Mouse (Mus musculus): Measurements from ENCODE around the gene Tyw3. TPM values are rescaled to one million over a fixed set of nuclear protein-coding genes. Genes with fewer than 3 reads are reported as not detected.

The Tyw3 gene
- polyA plus RNA-seq, 1 experiment from 2014 or later = 11.2 TPM

DNA sequence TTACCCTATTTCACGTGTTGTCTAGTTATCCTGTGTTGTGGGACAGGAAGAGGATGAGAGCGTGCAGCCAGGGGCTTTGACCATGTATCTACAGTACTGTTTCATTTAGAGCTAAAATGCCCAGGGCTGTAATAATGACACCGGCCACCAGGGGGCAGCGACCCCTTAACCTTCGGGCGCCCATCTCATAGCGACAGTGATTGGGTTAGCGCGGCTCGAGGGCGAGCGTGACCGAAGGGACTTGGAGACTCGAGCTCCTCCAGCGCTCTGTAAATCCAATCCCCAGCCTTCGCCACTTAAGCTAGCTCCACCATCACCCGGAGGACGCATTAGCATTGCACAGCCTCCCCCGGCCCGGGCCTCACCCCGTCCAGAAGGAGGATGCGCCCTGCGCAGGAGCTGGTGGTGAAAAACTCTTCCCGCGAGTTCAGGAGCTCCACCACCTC, 393 bp downstream of the Tyw3 start, which contains the start of gene Cryz:
Cryz (plus strand) TSS at position 224 of the 446 bp plus-strand sequence.
- ATAC-seq (ENCODE audit: insufficient number of reproducible peaks, low FRiP score, low TSS enrichment, low read depth) = peak; percentile 83
- no peaks in the 10 kb centered on the region for H3K27me3 ChIP-seq
- H3K4me2 ChIP-seq = peak within 1 kb of the TSS; percentile 72
- peaks cover 6% of the 10 kb centered on the region; the same call in 1 of the 2 replicates for H3K4me1 ChIP-seq
- peak within 1 kb of the TSS; percentile 96 for H3K27ac ChIP-seq
- peak within 1 kb of the TSS; percentile 76 for H3K9ac ChIP-seq
- under 1% methylated on average over 25 of the region's 25 CpGs for WGBS
- H3K4me3 ChIP-seq = peak within 1 kb of the TSS; percentile 74
- H3K36me3 ChIP-seq = peaks cover 31% of the 10 kb centered on the region
- H3K9me3 ChIP-seq = no peaks in the 10 kb centered on the region

DNA sequence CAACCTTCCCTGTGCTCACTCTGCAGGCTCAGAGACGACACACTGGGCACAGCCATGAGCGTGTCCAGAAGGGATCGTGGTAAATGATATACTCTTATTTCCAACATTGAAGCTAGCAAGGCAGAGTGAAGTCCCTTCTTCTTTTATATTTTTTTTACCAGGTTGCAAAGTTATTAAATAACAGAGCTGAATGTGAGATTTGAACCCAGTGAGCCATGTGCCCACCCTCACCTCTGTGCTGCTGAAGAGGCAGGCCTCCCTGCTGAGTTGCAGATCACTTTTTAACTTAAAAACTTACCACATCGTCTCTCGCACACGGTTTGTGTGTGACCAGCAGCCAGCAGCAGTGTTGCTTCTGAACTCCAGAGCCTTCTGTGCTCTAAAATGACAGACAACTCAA, 2.7 kb downstream of the Tyw3 start:
- no peak overlapping the region for H3K4me3 ChIP-seq
- H3K36me3 ChIP-seq = peaks cover 51% of the 10 kb centered on the region
- WGBS = 91% methylated on average over 6 of the region's 6 CpGs
- peaks cover 6% of the 10 kb centered on the region; the same call in 1 of the 2 replicates for H3K4me1 ChIP-seq
- no peak for ATAC-seq (ENCODE audit: insufficient number of reproducible peaks, low FRiP score, low TSS enrichment, low read depth)
- no peaks in the 10 kb centered on the region for H3K27me3 ChIP-seq
- no peak overlapping the region for H3K9ac ChIP-seq
- no peak overlapping the region for H3K27ac ChIP-seq
- H3K9me3 ChIP-seq = no peaks in the 10 kb centered on the region
- H3K4me2 ChIP-seq = no peak overlapping the region

DNA sequence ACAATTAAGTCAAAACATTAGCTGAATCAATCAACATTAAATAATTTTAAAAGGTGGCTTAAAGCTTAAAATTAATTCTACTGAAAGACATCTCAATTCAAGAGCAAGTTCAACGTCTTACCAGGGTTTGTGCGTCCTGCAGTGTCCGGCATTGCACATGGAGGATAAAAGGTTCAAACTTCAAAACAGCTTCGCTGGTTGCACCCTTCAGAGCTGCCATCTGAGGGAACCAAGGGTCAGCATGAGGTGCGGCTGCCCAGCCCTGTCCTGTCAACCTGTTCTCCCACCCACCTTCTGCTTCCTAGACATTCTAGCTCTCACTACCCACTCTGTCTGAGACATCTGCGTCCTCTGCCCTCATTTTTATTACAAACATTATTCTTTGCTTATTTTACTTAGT, 3.3 kb downstream of the Tyw3 start:
- WGBS = 94% methylated on average over 6 of the region's 6 CpGs
- no peak overlapping the region for H3K4me3 ChIP-seq
- ATAC-seq (ENCODE audit: insufficient number of reproducible peaks, low FRiP score, low TSS enrichment, low read depth) = no peak
- no peaks in the 10 kb centered on the region for H3K9me3 ChIP-seq
- H3K4me1 ChIP-seq = peaks cover 6% of the 10 kb centered on the region; the same call in 1 of the 2 replicates
- H3K9ac ChIP-seq = no peak overlapping the region
- peaks cover 51% of the 10 kb centered on the region for H3K36me3 ChIP-seq
- H3K27me3 ChIP-seq = no peaks in the 10 kb centered on the region
- no peak overlapping the region for H3K4me2 ChIP-seq
- H3K27ac ChIP-seq = no peak overlapping the region

DNA sequence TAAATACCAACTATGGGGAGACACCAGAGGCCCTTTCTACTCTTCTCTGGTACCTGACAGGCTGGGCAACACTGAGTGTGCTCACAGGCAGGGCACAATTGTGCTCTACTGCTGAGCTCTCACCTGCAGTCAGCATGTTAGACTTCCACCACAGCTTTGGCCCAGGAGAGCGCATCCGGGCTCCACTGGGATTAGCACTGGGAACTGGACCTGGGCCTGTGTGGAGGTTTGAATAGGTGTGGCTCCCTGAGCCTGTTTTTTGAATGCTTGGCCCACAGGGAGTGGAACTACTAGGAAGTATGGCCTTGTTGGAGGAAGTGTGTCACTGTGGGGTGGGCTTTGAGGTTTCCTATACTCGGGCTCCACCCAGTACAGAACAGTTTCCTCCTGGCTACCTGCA, 5.3 kb downstream of the Tyw3 start:
- H3K36me3 ChIP-seq = peaks cover 68% of the 10 kb centered on the region
- WGBS = 95% methylated on average over 3 of the region's 3 CpGs

DNA sequence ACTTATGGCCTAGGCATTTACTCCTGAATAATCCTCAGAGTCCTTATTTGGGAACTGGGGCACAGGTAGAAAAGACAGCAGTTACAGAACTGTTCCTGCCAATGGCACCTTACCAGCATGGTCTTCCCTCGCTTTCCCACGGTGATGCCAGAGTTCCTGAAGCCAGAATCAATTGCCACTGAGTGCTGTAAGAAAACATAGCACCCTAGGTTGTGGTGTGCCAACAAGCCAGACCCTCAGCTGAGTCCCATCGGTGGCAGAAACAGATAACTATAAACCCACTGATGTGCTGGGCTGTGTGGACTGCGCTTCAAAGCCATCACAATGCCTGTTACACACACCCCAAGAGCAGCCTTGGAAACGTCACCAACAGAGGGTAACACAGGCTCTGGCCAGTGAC, 5.9 kb downstream of the Tyw3 start:
- Histone ChIP-seq H3K9ac (no peak overlapping the region), H3K36me3 (peaks cover 70% of the 10 kb centered on the region), H3K4me1 (no peaks in the 10 kb centered on the region), H3K27me3 (no peaks in the 10 kb centered on the region), H3K9me3 (no peaks in the 10 kb centered on the region), H3K4me2 (no peak overlapping the region), H3K4me3 (no peak overlapping the region), H3K27ac (no peak overlapping the region)
- WGBS = 91% methylated on average over 5 of the region's 5 CpGs
- ATAC-seq (ENCODE audit: insufficient number of reproducible peaks, low FRiP score, low TSS enrichment, low read depth) = no peak

More for the DNA sequence above, 5.3 kb downstream of the Tyw3 start:
- H3K27me3 ChIP-seq = no peaks in the 10 kb centered on the region
- no peak overlapping the region for H3K4me2 ChIP-seq
- no peak for ATAC-seq (ENCODE audit: insufficient number of reproducible peaks, low FRiP score, low TSS enrichment, low read depth)
- no peak overlapping the region for H3K27ac ChIP-seq
- no peaks in the 10 kb centered on the region for H3K9me3 ChIP-seq
- 0 out of 2 replicates have a peak, but pooled peaks cover 2% of the 10 kb centered on the region for H3K4me1 ChIP-seq
- H3K4me3 ChIP-seq = no peak overlapping the region
- H3K9ac ChIP-seq = no peak overlapping the region

DNA sequence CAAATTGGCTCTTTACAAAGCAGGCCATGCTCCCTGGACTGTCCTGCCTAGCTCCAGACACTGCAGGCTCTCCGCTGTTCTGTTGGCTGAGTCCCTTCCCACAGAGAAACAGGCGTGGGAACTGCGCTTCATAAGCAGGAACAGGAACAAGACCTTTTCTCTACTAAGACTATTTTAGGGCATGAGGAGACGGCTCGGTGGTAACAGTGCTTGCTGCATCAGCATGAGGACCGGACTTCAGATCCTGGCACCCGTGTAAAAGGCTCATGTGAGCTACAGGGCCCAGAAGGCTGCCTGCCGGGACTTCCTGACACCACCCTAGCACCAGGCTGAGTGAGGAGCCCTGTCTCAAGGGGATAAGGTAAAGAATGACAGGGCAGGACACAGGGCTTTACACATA, 12.6 kb downstream of the Tyw3 start:
- Histone ChIP-seq H3K9me3 (no peaks in the 10 kb centered on the region), H3K9ac (no peak overlapping the region), H3K27me3 (no peaks in the 10 kb centered on the region), H3K36me3 (peaks cover 39% of the 10 kb centered on the region), H3K4me1 (no peaks in the 10 kb centered on the region), H3K27ac (no peak overlapping the region), H3K4me2 (no peak overlapping the region), H3K4me3 (no peak overlapping the region)
- ATAC-seq (ENCODE audit: insufficient number of reproducible peaks, low FRiP score, low TSS enrichment, low read depth) = no peak
- 84% methylated on average over 8 of the region's 8 CpGs for whole genome bisulfite sequencing

DNA sequence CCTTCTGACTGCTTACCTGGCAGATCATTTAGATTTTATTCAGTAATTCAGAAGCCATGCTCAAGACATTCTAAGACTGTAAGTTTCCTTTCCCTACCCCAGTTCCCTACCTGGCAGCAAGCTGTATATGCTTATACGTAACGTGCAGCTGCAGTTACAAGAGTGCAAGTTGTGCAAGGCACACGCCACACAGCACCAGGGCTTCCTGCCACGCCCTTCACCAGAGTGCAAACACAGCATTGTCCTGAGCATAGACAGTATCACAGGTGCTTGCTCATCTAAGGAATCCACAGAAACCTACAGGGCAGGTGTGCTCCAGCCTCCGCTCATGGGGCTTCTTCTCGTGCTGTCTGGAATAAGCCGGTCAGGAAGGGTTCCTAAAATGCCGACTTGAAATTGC, 19.0 kb downstream of the Tyw3 start:
- H3K36me3 ChIP-seq = peaks cover 16% of the 10 kb centered on the region; the same call in 1 of the 2 replicates
- no peak for ATAC-seq (ENCODE audit: insufficient number of reproducible peaks, low FRiP score, low TSS enrichment, low read depth)
- peaks cover 5% of the 10 kb centered on the region; the same call in 1 of the 2 replicates for H3K27me3 ChIP-seq
- no peak overlapping the region for H3K27ac ChIP-seq
- H3K4me1 ChIP-seq = no peaks in the 10 kb centered on the region
- H3K9me3 ChIP-seq = no peaks in the 10 kb centered on the region
- no peak overlapping the region for H3K4me3 ChIP-seq
- 89% methylated on average over 8 of the region's 8 CpGs for WGBS
- no peak overlapping the region for H3K9ac ChIP-seq
- no peak overlapping the region for H3K4me2 ChIP-seq

DNA sequence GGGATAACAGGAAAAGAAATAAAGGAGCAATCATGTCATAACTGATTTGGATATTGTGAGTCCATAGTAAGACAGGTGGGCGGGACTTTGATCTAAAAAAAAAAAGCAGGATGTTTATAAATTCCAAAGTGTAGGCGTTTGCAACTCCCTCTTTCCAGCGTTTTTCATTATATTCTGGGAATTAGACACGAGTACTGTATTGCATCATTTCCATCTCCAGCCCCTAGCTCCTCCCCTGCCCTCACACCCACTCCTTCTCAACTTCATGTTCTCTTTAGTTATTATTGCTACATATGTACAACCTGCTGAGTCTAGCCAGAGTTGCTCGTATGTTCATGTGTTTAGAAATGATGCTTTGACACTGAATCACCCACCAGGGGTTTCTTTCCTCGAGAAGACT, 23.2 kb downstream of the Tyw3 start:
- peaks cover 17% of the 10 kb centered on the region for H3K27me3 ChIP-seq
- no peak overlapping the region for H3K4me3 ChIP-seq
- no peaks in the 10 kb centered on the region for H3K9me3 ChIP-seq
- H3K27ac ChIP-seq = no peak overlapping the region
- no peak overlapping the region for H3K4me2 ChIP-seq
- H3K4me1 ChIP-seq = peaks cover 10% of the 10 kb centered on the region; the same call in 1 of the 2 replicates
- no peak for ATAC-seq (ENCODE audit: insufficient number of reproducible peaks, low FRiP score, low TSS enrichment, low read depth)
- no peak overlapping the region for H3K9ac ChIP-seq
- H3K36me3 ChIP-seq = peaks cover 1% of the 10 kb centered on the region; the same call in 1 of the 2 replicates
- WGBS = 53% methylated on average over 6 of the region's 6 CpGs

DNA sequence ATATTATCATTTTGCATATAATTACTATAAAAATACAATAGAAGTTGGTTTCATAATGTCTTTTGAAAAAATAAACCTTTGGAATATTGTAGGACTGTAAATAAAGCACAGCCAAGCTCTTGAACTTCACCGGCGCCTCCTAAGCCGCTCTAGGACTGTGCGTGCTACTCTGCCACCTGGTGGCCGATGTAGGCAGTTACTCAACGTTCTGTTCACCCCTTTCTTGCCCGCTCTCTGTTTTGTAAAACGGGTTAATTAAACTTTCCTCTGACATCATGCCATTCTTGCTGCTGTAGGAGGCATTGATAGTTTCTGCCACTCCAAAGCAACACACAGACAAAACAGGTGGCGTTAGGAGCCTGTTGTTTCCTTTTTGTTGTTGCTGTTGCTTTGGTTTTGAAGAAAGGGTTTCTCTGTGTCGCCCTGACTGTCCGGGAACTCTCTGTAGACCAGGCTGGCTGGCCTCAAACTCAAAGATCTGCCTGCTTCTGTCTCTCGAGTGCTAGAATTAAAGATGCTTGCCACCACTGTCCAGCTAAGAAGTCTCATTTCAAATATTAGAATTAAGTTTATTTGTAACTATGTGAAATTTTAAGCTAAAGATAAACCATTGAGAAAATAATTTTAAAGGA, 24.4 kb downstream of the Tyw3 start:
- H3K27me3 ChIP-seq = peaks cover 19% of the 10 kb centered on the region
- H3K27ac ChIP-seq = no peak overlapping the region
- H3K4me2 ChIP-seq = no peak overlapping the region
- peaks cover 10% of the 10 kb centered on the region; the same call in 1 of the 2 replicates for H3K4me1 ChIP-seq
- no peak overlapping the region for H3K9ac ChIP-seq
- H3K36me3 ChIP-seq = no peaks in the 10 kb centered on the region; the same call in 1 of the 2 replicates
- 16% methylated on average over 12 of the region's 12 CpGs for WGBS
- no peaks in the 10 kb centered on the region for H3K9me3 ChIP-seq
- H3K4me3 ChIP-seq = no peak overlapping the region
- ATAC-seq (ENCODE audit: insufficient number of reproducible peaks, low FRiP score, low TSS enrichment, low read depth) = no peak; the same call in 1 of the 2 replicates

DNA sequence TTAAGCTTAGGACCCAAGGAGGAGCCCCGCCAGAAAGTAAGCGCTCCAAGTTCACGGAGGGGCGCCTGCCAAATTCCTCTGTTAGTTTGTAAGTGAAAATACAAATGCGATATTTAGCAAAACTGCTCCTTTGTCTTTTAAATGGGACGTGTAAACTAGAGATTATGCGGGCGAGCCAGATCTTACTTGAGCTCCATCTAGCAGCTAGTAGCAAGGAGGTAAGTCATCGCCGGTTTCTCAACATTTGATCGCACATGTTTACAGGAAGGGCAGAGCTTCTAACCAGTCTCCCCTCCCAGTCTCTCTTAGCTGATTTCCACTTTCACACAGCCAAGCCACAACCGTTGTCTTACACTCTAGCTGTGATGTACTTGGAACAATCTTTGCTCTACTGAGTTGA, 26.1 kb downstream of the Tyw3 start:
- Histone ChIP-seq H3K36me3 (no peaks in the 10 kb centered on the region), H3K9ac (no peak overlapping the region), H3K9me3 (no peaks in the 10 kb centered on the region), H3K27me3 (peaks cover 19% of the 10 kb centered on the region), H3K4me1 (peaks cover 10% of the 10 kb centered on the region; the same call in 1 of the 2 replicates), H3K4me3 (peak overlapping the region; percentile 22), H3K27ac (no peak overlapping the region), H3K4me2 (peak overlapping the region; percentile 31)
- no peak for ATAC-seq (ENCODE audit: insufficient number of reproducible peaks, low FRiP score, low TSS enrichment, low read depth)
- WGBS = 10% methylated on average over 12 of the region's 12 CpGs

DNA sequence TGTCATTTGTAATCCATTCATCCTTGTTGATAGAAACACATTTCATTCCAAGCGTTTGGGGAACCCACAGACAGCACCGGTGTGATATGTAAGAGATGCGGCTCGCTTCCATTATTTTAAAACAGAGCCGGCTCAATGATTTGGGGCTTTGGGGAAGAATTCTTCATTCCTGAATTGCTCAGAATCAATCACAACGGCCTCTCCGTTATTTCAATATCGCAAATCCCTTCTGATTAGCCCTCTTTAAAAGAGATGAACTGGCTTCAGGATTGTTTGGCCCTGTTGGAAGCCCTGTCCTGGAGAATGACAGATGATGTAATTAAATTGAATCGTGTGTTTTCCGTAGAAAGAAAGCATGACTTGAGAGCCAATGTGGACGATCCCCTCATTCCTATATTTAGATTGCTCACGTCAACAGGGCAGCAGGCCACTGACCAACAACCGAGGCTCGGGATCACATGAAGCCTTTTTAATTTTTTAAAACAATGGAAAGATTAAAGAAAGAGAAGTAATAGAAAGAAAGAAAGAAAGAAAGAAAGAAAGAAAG, 26.8 kb downstream of the Tyw3 start:
- Histone ChIP-seq H3K9me3 (no peaks in the 10 kb centered on the region), H3K4me3 (no peak overlapping the region), H3K4me1 (peaks cover 10% of the 10 kb centered on the region; the same call in 1 of the 2 replicates), H3K4me2 (no peak overlapping the region), H3K9ac (no peak overlapping the region), H3K27me3 (peaks cover 19% of the 10 kb centered on the region), H3K27ac (no peak overlapping the region), H3K36me3 (no peaks in the 10 kb centered on the region)
- 55% methylated on average over 14 of the region's 14 CpGs for WGBS
- no peak for ATAC-seq (ENCODE audit: insufficient number of reproducible peaks, low FRiP score, low TSS enrichment, low read depth)

DNA sequence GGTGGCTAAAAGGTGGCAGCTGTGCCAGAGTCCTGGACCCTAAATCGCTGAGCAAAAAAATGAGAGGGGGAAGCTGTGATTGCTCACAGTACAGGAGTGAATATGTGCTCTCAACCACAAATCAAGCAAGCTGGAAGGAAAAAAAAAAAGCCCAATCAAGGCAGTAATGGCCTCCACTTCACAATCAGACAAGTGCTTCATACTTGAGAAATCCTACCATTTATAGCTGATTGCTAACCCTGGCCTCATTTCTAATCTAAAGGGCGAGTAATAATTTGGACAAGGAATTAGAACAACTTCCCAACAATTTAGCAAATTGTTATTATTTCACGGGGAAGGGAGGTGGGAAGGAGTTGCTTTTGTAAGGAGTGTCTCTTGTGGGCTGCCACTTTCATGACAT, 31.5 kb downstream of the Tyw3 start:
- Histone ChIP-seq H3K4me1 (no peaks in the 10 kb centered on the region), H3K36me3 (no peaks in the 10 kb centered on the region), H3K27me3 (peaks cover 10% of the 10 kb centered on the region), H3K4me3 (no peak overlapping the region), H3K9ac (no peak overlapping the region), H3K9me3 (no peaks in the 10 kb centered on the region), H3K27ac (no peak overlapping the region), H3K4me2 (no peak overlapping the region)
- no peak for ATAC-seq (ENCODE audit: insufficient number of reproducible peaks, low FRiP score, low TSS enrichment, low read depth)
- WGBS = 75% methylated on average over 3 of the region's 3 CpGs

Measured in limb, embryonic 15.5 days (tissue).